In genomic region chr2:77081156-77081555, GRCm38 (mm10) we compare ENCODE assay signal across 18 mouse cellular contexts.
A peak's percentile ranks its signal among the peaks of the same experiment; 100 is the strongest.
DNase-seq lines count a peak whose midpoint lies in the region; TF ChIP-seq lines count a peak whose summit lies in the region.
"Had no signal": no experiment of that assay in that cellular context is flagged by ENCODE, and none has a peak within 500 bp of the region (broad histone marks: within the 10 kb centered on the region; RNA-seq: fewer than 3 reads in every experiment).

No protein-coding gene starts in this region.

- H3K27ac ChIP-seq in heart, adult 2 months, result no peak overlapping the region
- no peak overlapping the region for H3K27ac ChIP-seq in left cerebral cortex, adult 2 months
- no peak overlapping the region for H3K27ac ChIP-seq in thymus, adult 2 months (ENCODE audit: control insufficient read depth, insufficient read depth, low read length)
- H3K27ac ChIP-seq in embryonic facial prominence, embryonic 10.5 days (replicated peaks), result no peak overlapping the region
- H3K27ac ChIP-seq: embryonic facial prominence, embryonic 15.5 days; intestine, embryonic 15.5 days; kidney, embryonic 15.5 days; liver, embryonic 13.5 days; midbrain, embryonic 12.5 days; neural tube, embryonic 15.5 days had no signal

- no peak for TF ChIP-seq POLR2A in heart, adult 2 months (IDR thresholded peaks at IDR 0.05; ENCODE audit: insufficient read depth, low read depth, low read length)
- no peak for TF ChIP-seq POLR2A in thymus, adult 2 months (IDR thresholded peaks at IDR 0.05; ENCODE audit: control insufficient read depth, extremely low read depth, insufficient read depth, low read length, poor library complexity)

- WGBS in heart, adult 2 months, result 66% methylated on average over 2 of the region's 2 CpGs
- 81% methylated on average over 2 of the region's 2 CpGs for WGBS in thymus, adult 2 months
- WGBS in embryonic facial prominence, embryonic 10.5 days, result 81% methylated on average over 2 of the region's 2 CpGs

- no peak for TF ChIP-seq EP300 in heart, adult 2 months (IDR thresholded peaks at IDR 0.05; ENCODE audit: insufficient read depth, low read depth, low read length)

- H3K36me3 ChIP-seq in heart, adult 2 months (ENCODE audit: control insufficient read depth, insufficient read depth, low read length), result peaks cover 10% of the 10 kb centered on the region
- H3K36me3 ChIP-seq in thymus, adult 2 months (ENCODE audit: control insufficient read depth, insufficient read depth, low read length), result no peaks in the 10 kb centered on the region
- H3K36me3 ChIP-seq in embryonic facial prominence, embryonic 10.5 days (replicated peaks), result no peaks in the 10 kb centered on the region
- H3K36me3 ChIP-seq: embryonic facial prominence, embryonic 15.5 days; intestine, embryonic 15.5 days; kidney, embryonic 15.5 days; liver, embryonic 13.5 days; midbrain, embryonic 12.5 days; neural tube, embryonic 15.5 days had no signal

- H3K4me3 ChIP-seq in heart, adult 2 months, result no peak overlapping the region
- no peak overlapping the region for H3K4me3 ChIP-seq in left cerebral cortex, adult 2 months
- H3K4me3 ChIP-seq in thymus, adult 2 months (ENCODE audit: control insufficient read depth, insufficient read depth, low read length), result no peak overlapping the region
- no peak overlapping the region for H3K4me3 ChIP-seq in embryonic facial prominence, embryonic 10.5 days
- H3K4me3 ChIP-seq: embryonic facial prominence, embryonic 15.5 days; intestine, embryonic 15.5 days; kidney, embryonic 15.5 days; liver, embryonic 13.5 days; midbrain, embryonic 12.5 days; neural tube, embryonic 15.5 days had no signal

- peak; percentile 49 for TF ChIP-seq CTCF in heart, adult 2 months (IDR thresholded peaks at IDR 0.05)
- peak; percentile 43 for TF ChIP-seq CTCF in left cerebral cortex, adult 2 months (IDR thresholded peaks at IDR 0.05)
- TF ChIP-seq CTCF in thymus, adult 2 months (IDR thresholded peaks at IDR 0.05; ENCODE audit: borderline replicate concordance, control insufficient read depth, extremely low read depth, insufficient read depth, low read length, poor library complexity), result no peak

- H3K9me3 ChIP-seq in embryonic facial prominence, embryonic 10.5 days, result no peaks in the 10 kb centered on the region
- H3K9me3 ChIP-seq: embryonic facial prominence, embryonic 15.5 days; intestine, embryonic 15.5 days; kidney, embryonic 15.5 days; liver, embryonic 13.5 days; midbrain, embryonic 12.5 days; neural tube, embryonic 15.5 days had no signal

- H3K4me1 ChIP-seq in heart, adult 2 months (ENCODE audit: control insufficient read depth, insufficient read depth, low read length), result peaks cover 2% of the 10 kb centered on the region
- H3K4me1 ChIP-seq in thymus, adult 2 months (replicated peaks; ENCODE audit: control insufficient read depth, insufficient read depth, low read length), result no peaks in the 10 kb centered on the region
- H3K4me1 ChIP-seq in embryonic facial prominence, embryonic 10.5 days, result no peaks in the 10 kb centered on the region
- H3K4me1 ChIP-seq: embryonic facial prominence, embryonic 15.5 days; intestine, embryonic 15.5 days; kidney, embryonic 15.5 days; liver, embryonic 13.5 days; midbrain, embryonic 12.5 days; neural tube, embryonic 15.5 days had no signal

- intact Hi-C loops in heart, adult 2 months (cut with DNase I), result no loop called here
- intact Hi-C loops in left cerebral cortex, adult 2 months (cut with DNase I), result no loop called here
- intact Hi-C loops in left cerebral cortex, postnatal 4 days (cut with DNase I), result no loop called here

- H3K27me3 ChIP-seq in heart, adult 2 months (ENCODE audit: control insufficient read depth, insufficient read depth, low read length), result no peaks in the 10 kb centered on the region
- H3K27me3 ChIP-seq in thymus, adult 2 months (ENCODE audit: control insufficient read depth, insufficient read depth, low read length), result no peaks in the 10 kb centered on the region
- H3K27me3 ChIP-seq in embryonic facial prominence, embryonic 10.5 days (replicated peaks; ENCODE audit: low read depth, poor library complexity, severe bottlenecking), result no peaks in the 10 kb centered on the region
- H3K27me3 ChIP-seq: embryonic facial prominence, embryonic 15.5 days; intestine, embryonic 15.5 days; kidney, embryonic 15.5 days; liver, embryonic 13.5 days; midbrain, embryonic 12.5 days; neural tube, embryonic 15.5 days had no signal

- no peak for DNase-seq in heart, adult 2 months
- DNase-seq in heart, adult 18-20 months, result no peak
- DNase-seq in left cerebral cortex, adult 2 months (ENCODE audit: extremely low spot score in 1 of 2, low spot score in 2 of 2), result no peak
- DNase-seq in left cerebral cortex, postnatal 4 days, result no peak
- DNase-seq in thymus, postnatal 0 days (ENCODE audit: low spot score), result peak; percentile 4
- no peak for DNase-seq in thymus, adult 2 months
- DNase-seq in embryonic facial prominence, embryonic 10.5 days (ENCODE audit: low spot score), result no peak
- DNase-seq: adrenal gland, postnatal 14 days; cerebellum, postnatal 25 days; embryo, embryonic 11 days; gastrocnemius, postnatal 25 days; liver, embryonic 13.5 days; spleen, adult 18-20 months had no signal

- no peaks in the 10 kb centered on the region for H3K79me2 ChIP-seq in heart, adult 2 months (replicated peaks; ENCODE audit: control insufficient read depth, insufficient read depth, low read length)

- H3K9ac ChIP-seq in heart, adult 2 months (ENCODE audit: low read depth, low read length), result no peak overlapping the region
- H3K9ac ChIP-seq: embryonic facial prominence, embryonic 15.5 days; intestine, embryonic 15.5 days; kidney, embryonic 15.5 days; liver, embryonic 13.5 days; midbrain, embryonic 12.5 days; neural tube, embryonic 15.5 days had no signal
